In genomic region chr8:111735791-111736190, GRCm38 (mm10) we compare ENCODE assay signal across 8 mouse cellular contexts. TPM values are rescaled to one million over a fixed set of nuclear protein-coding genes. Genes with fewer than 3 reads are reported as not detected.
DNase-seq lines count a peak whose midpoint lies in the region; ATAC-seq and TF ChIP-seq lines count a peak whose summit lies in the region.

No protein-coding gene starts in this region.

- no peak for TF ChIP-seq CTCF in cerebellum, adult 2 months (IDR thresholded peaks at IDR 0.05; ENCODE audit: borderline replicate concordance, insufficient read depth, low read depth, low read length)
- TF ChIP-seq CTCF in kidney, postnatal 0 days (IDR thresholded peaks at IDR 0.05; ENCODE audit: low read depth): no peak

- DNase-seq in cerebellum, adult 2 months: no peak
- no peak for DNase-seq in cerebellum, postnatal 4 days (ENCODE audit: low spot score in 2 of 2)
- no peak for DNase-seq in kidney, postnatal 0 days (ENCODE audit: low spot score)
- no peak for DNase-seq in kidney, postnatal 10 days
- no peak for DNase-seq in forebrain, embryonic 14.5 days (ENCODE audit: low spot score)
- DNase-seq in midbrain, embryonic 14.5 days: no peak
- DNase-seq in adrenal gland, adult 18-20 months (ENCODE audit: low spot score in 2 of 2): no peak
- DNase-seq in natural killer cell, adult 2 months (ENCODE audit: low spot score in 2 of 2): no peak

- H3K27ac ChIP-seq in cerebellum, adult 2 months (ENCODE audit: insufficient read depth, low read length): peak overlapping the region; percentile 44
- H3K27ac ChIP-seq in kidney, postnatal 0 days: peak overlapping the region; percentile 93
- peak overlapping the region; percentile 50 for H3K27ac ChIP-seq in forebrain, embryonic 14.5 days (ENCODE audit: low read depth, low read length)
- peak overlapping the region; percentile 49; the same call in 1 of the 2 replicates for H3K27ac ChIP-seq in midbrain, embryonic 14.5 days (replicated peaks; ENCODE audit: low read depth, low read length)

- H3K4me2 ChIP-seq in kidney, postnatal 0 days (ENCODE audit: low read length): peak overlapping the region; percentile 88
- H3K4me2 ChIP-seq in forebrain, embryonic 14.5 days (ENCODE audit: low read length): no peak overlapping the region
- H3K4me2 ChIP-seq in midbrain, embryonic 14.5 days (ENCODE audit: low read length): peak overlapping the region; percentile 4; the same call in 1 of the 2 replicates

- peaks cover 74% of the 10 kb centered on the region for H3K4me1 ChIP-seq in cerebellum, adult 2 months (ENCODE audit: control insufficient read depth, insufficient read depth, low read length)
- peaks cover 76% of the 10 kb centered on the region for H3K4me1 ChIP-seq in kidney, postnatal 0 days (replicated peaks; ENCODE audit: insufficient read depth, low read length)
- peaks cover 70% of the 10 kb centered on the region for H3K4me1 ChIP-seq in forebrain, embryonic 14.5 days (ENCODE audit: control insufficient read depth, insufficient read depth, low read length)
- peaks cover 85% of the 10 kb centered on the region for H3K4me1 ChIP-seq in midbrain, embryonic 14.5 days (ENCODE audit: control insufficient read depth, insufficient read depth, low read length)

- H3K27me3 ChIP-seq in cerebellum, adult 2 months (ENCODE audit: control insufficient read depth, insufficient read depth, low read length): no peaks in the 10 kb centered on the region
- H3K27me3 ChIP-seq in kidney, postnatal 0 days (ENCODE audit: insufficient read depth, low read length): no peaks in the 10 kb centered on the region
- H3K27me3 ChIP-seq in forebrain, embryonic 14.5 days (replicated peaks; ENCODE audit: control insufficient read depth, insufficient read depth, low read length): no peaks in the 10 kb centered on the region
- H3K27me3 ChIP-seq in midbrain, embryonic 14.5 days (ENCODE audit: control insufficient read depth, insufficient read depth, low read length): no peaks in the 10 kb centered on the region

- no peak for TF ChIP-seq POLR2A in cerebellum, adult 2 months (IDR thresholded peaks at IDR 0.05; ENCODE audit: borderline replicate concordance, insufficient read depth, low read length)

- H3K9me3 ChIP-seq in kidney, postnatal 0 days (replicated peaks; ENCODE audit: low read length): no peaks in the 10 kb centered on the region
- no peaks in the 10 kb centered on the region for H3K9me3 ChIP-seq in forebrain, embryonic 14.5 days (replicated peaks; ENCODE audit: control insufficient read depth, low read length)
- no peaks in the 10 kb centered on the region for H3K9me3 ChIP-seq in midbrain, embryonic 14.5 days (ENCODE audit: control insufficient read depth, low read length)

- H3K9ac ChIP-seq in kidney, postnatal 0 days (ENCODE audit: low read depth, low read length): no peak overlapping the region
- 0 out of 2 replicates have a peak overlapping the region, but pooled peaks have one; percentile 40 for H3K9ac ChIP-seq in forebrain, embryonic 14.5 days (ENCODE audit: low read length)
- H3K9ac ChIP-seq in midbrain, embryonic 14.5 days (replicated peaks; ENCODE audit: low read length): no peak overlapping the region

- H3K4me3 ChIP-seq in cerebellum, adult 2 months (replicated peaks; ENCODE audit: insufficient read depth, low read depth, low read length): no peak overlapping the region
- no peak overlapping the region for H3K4me3 ChIP-seq in kidney, postnatal 0 days (replicated peaks; ENCODE audit: low read depth, low read length)
- H3K4me3 ChIP-seq in forebrain, embryonic 14.5 days (ENCODE audit: low read depth, low read length): no peak overlapping the region
- no peak overlapping the region for H3K4me3 ChIP-seq in midbrain, embryonic 14.5 days (replicated peaks; ENCODE audit: low read depth, low read length)

- ATAC-seq in kidney, postnatal 0 days (replicated peaks; ENCODE audit: low FRiP score, low read depth): no peak
- no peak for ATAC-seq in forebrain, embryonic 14.5 days
- no peak for ATAC-seq in midbrain, embryonic 14.5 days (ENCODE audit: low FRiP score, low TSS enrichment)

- H3K36me3 ChIP-seq in kidney, postnatal 0 days (ENCODE audit: insufficient read depth, low read length): no peaks in the 10 kb centered on the region
- no peaks in the 10 kb centered on the region for H3K36me3 ChIP-seq in forebrain, embryonic 14.5 days (ENCODE audit: control insufficient read depth, insufficient read depth, low read length)
- no peaks in the 10 kb centered on the region for H3K36me3 ChIP-seq in midbrain, embryonic 14.5 days (ENCODE audit: control insufficient read depth, insufficient read depth, low read length)

- WGBS in cerebellum, adult 2 months: 67% methylated on average over 4 of the region's 4 CpGs
- 63% methylated on average over 4 of the region's 4 CpGs for WGBS in kidney, postnatal 0 days
- WGBS in forebrain, embryonic 14.5 days: 90% methylated on average over 4 of the region's 4 CpGs
- WGBS in midbrain, embryonic 14.5 days: 78% methylated on average over 4 of the region's 4 CpGs

RNA-seq across cellular contexts. Expression of gene Bcar1, which starts 7.8 kb away (rescaled TPM):
- polyA plus RNA-seq in cerebellum, adult 2 months (2012; rRNA removed): 129 and 146 TPM in 2 replicates
- polyA plus RNA-seq in kidney, postnatal 0 days (2015; fragmentation: Nextera tagmentation; extraction: Ambion mirVana): 48.7 and 49.1 TPM in 2 replicates
- polyA plus RNA-seq in forebrain, embryonic 14.5 days (2014; fragmentation: Nextera tagmentation; extraction: Ambion mirVana): 41.2 and 44.2 TPM in 2 replicates
- polyA plus RNA-seq in midbrain, embryonic 14.5 days (2014; fragmentation: Nextera tagmentation; extraction: Ambion mirVana): 43.7 and 52.7 TPM in 2 replicates
- total RNA-seq in adrenal gland, adult 18-20 months (2021): 100 to 1,000 TPM in 1 of 2 experiments, 10 to 100 TPM in 1; 83.9 to 120 TPM

RNA-seq across cellular contexts. Expression of gene Ctrb1, which starts 45.0 kb away (rescaled TPM):
- polyA plus RNA-seq in cerebellum, adult 2 months (2012; rRNA removed): 0.29 and 0.33 TPM in 2 replicates
- not detected in 2 replicates for polyA plus RNA-seq in kidney, postnatal 0 days (2015; fragmentation: Nextera tagmentation; extraction: Ambion mirVana)
- not detected in 2 replicates for polyA plus RNA-seq in forebrain, embryonic 14.5 days (2014; fragmentation: Nextera tagmentation; extraction: Ambion mirVana)
- polyA plus RNA-seq in midbrain, embryonic 14.5 days (2014; fragmentation: Nextera tagmentation; extraction: Ambion mirVana): not detected in 2 replicates
- total RNA-seq in adrenal gland, adult 18-20 months (2021): not detected
